Mouse (Mus musculus) kidney, adult 9 months (tissue): Measurements from ENCODE around the gene Adamtsl4.
A peak's percentile ranks its signal among the peaks of the same experiment; 100 is the strongest.
"Not testable (repeated sequence)": the region's sequence is repeated elsewhere in the genome, so short reads cannot be mapped to it uniquely, and the experiment has no call there.

Source experiments
- DNase-seq: peaks from one replicate; pipeline ENCODE4 v3.0.0; 2022

Adamtsl4 gene

GRCm38 (mm10) chr3:95698286-95698685, 10.6 kb upstream of the Adamtsl4 start:
- no peak for DNase-seq

GRCm38 (mm10) chr3:95696360-95696759, 8.6 kb upstream of the Adamtsl4 start:
- peak; percentile 47 for DNase-seq

GRCm38 (mm10) chr3:95695796-95696195, 8.1 kb upstream of the Adamtsl4 start:
- no peak for DNase-seq

- DNase-seq, result no peak
Measured at GRCm38 (mm10) chr3:95694808-95695703, 7.3 kb upstream of the Adamtsl4 start.

- peak; percentile 58 for DNase-seq
Measured at GRCm38 (mm10) chr3:95693821-95694807, 6.4 kb upstream of the Adamtsl4 start.

DNA sequence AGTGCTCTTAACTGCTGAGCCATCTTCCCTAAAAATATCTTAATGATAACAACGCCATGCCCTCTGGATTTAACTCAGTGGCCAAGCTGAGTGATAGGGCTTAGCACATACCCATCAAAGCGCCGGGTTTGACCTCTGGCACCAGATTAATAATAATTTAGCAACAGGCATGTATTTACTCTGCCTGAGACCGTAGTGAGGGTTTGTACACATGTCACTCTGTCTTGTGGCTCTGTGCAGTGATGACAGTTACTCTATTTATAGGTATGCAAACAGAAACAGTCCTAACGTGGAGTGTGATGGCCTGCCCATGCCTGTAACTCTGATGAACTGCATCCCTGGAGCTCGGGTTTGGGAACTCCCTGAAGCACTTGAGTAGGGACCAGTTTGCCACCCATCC, 5.0 kb upstream of the Adamtsl4 start:
- DNase-seq, result no peak

- not testable (repeated sequence) for DNase-seq
Measured at GRCm38 (mm10) chr3:95690552-95690951, 2.8 kb upstream of the Adamtsl4 start.

DNA sequence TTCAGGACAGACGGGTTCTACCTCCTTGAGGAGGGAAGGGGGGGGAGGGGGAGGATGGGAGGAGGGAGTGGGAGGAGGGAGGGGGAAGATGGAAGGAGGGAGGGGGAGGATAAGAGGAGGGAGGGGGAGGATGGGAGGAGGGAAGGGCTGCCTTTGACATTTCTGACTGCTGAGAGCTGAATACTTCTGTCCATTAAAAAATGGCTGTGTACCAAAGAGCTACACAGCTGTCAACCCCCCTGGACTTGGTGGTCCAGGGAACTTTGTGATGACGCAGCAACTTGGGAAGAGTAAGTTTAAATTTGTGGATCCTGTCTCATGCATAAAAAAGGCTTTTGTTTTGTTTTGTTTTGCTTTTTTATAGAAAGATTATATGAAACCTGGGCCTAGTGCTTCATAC, 2.2 kb upstream of the Adamtsl4 start:
- DNase-seq, result no peak

GRCm38 (mm10) chr3:95689171-95689915, 1.6 kb upstream of the Adamtsl4 start:
- DNase-seq, result no peak

GRCm38 (mm10) chr3:95687168-95687523, 571 bp downstream of the Adamtsl4 start:
- DNase-seq, result no peak

DNA sequence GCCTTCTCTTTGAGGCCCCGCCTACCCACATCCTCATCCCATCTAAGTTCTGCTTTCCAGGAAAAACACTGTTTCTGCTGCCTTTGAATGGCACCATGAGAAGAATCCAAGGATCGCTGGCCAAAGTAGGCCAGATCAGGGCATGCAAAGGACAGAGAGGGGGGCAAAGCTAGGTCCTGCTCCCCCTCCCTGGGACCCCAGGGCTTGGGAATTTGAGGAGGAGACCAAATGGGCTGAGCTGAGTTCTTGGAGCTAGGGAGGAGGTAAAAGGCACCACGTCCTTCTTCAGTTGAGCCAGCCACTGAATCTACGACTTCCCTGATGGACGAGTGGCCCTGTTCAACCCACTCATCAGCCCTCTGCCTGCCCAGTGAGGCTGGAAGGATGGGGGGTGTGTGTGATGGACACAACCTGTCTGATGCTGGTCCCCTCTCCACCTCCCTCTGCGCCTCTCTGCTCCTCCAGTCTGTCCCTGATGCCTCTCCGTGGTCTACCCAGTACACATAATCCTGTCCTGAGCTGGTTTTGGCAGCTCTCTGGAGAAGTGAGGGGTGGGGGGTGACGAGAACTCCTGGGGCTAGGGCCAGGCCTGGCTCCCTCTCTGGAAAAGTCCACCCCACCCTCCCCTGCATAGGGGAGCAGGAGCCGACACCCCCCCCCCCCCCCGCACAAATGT, 1.1 kb downstream of the Adamtsl4 start:
- no peak for DNase-seq

- DNase-seq, result no peak
Measured at GRCm38 (mm10) chr3:95685701-95686100, 2.0 kb downstream of the Adamtsl4 start.

- DNase-seq, result no peak
Measured at GRCm38 (mm10) chr3:95685301-95685700, 2.4 kb downstream of the Adamtsl4 start.

- no peak for DNase-seq
Measured at GRCm38 (mm10) chr3:95684846-95685245, 2.9 kb downstream of the Adamtsl4 start.

- no peak for DNase-seq
Measured at GRCm38 (mm10) chr3:95682878-95683277, 4.8 kb downstream of the Adamtsl4 start.

DNA sequence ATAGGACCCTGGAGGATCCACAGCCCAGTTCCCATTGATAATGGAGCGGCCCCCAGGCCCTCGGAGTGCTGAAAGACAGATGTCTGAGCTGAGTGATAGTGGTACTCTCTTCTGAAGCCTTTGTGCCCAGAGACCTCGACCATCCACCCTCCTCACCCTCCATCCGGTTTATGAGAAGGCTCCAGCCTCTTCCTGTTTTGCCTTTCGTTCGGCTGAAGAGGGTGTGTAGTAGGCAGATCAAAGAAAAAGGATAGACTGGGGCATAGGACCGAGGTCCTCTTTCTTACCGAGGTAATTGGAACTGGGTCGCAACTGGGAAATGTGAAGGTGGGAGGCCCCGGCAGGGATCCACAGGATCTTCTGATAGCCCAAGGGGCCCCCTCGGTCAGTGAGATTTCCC, 6.4 kb downstream of the Adamtsl4 start:
- DNase-seq, result no peak

DNA sequence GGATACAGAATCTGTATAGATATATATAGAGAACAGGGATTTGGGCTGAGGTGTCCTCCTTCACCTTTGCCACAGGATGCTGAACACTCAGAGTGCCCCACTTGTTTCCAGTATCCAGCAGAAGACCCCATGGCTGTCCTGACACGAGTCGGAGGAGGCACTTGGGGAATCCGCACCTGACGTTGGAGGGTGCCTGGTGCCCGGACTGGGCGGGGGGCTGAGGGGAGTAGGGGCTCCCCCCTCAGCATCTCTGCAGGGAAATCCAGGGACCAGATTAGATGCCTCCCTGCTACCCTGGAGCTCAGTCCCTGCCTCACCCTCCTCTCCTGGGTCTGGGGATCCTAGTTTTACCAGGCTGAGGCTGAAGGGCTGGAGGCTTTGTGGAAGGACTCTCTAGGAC, 7.0 kb downstream of the Adamtsl4 start:
- no peak for DNase-seq

DNA sequence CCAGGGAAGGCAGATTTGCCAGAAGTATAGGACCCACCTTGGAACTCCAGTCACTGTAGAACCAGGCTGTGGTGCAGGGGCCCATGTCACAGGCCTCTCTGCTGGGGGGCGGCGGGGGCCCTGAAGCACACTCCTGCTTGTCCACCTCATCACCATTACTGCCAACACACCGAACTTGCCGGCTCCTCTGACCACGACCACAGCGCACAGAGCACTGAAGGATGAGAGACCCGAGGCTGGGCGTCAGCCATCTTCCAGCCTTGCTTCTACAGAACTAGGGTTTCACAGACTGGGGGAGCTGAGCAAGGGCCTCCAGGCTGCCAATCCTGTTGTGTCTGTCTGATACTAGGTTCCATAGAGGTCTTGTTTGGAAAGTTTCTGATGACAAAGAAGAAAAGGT, 8.2 kb downstream of the Adamtsl4 start:
- no peak for DNase-seq

DNA sequence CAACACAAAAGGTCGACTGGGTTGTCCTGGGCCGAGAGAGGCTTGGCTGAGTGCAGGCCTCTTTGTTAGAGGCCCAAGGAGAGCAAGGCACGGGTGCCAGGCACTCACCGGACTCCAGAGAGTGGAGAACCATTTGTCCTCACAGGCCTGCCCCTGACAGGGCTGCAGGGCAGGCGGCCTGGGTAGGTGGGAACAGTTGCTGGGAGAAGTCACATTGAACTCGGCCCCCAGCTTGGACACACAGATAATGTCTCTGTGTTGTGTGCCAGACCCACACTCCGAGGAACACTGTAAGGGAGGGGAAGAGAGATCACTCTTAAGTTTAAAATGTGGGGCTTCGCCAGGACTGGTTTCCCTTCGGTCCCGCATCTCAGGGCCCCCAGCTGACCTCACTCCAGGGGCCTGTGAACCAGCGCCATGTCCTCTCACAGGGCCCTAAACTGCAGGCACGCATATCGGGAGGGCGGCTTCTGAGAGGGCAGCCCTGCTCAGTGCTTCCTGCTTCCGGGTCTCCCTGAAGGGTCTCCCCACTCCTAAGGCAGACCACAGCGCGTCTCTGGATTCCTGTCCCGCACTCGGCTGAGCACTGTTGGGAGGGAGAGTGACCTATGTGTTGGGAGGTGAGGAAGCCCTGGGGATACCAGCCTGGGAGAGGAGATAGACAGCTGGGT, 10.2 kb downstream of the Adamtsl4 start:
- DNase-seq, result no peak

- peak; percentile 90 for DNase-seq
Measured at GRCm38 (mm10) chr3:95676745-95677419, 10.8 kb downstream of the Adamtsl4 start.
